Mouse (Mus musculus) myocyte (in vitro differentiated cells): Measurements from ENCODE around the gene Mcemp1. TPM values are rescaled to one million over a fixed set of nuclear protein-coding genes. Genes with fewer than 3 reads are reported as not detected.

Experiments
- H3K27me3 ChIP-seq: one replicate; pipeline ENCODE4 v1.6.1; 2011; ENCODE audit not compliant: control insufficient read depth, insufficient read depth, insufficient read length
- H3K36me3 ChIP-seq: one replicate; pipeline ENCODE4 v1.6.1; 2011; ENCODE audit not compliant: control insufficient read depth, insufficient read depth
- H3K4me2 ChIP-seq: one replicate; pipeline ENCODE4 v1.6.1; 2011; ENCODE audit warnings: low read depth, control low read depth
- H3K4me3 ChIP-seq: one replicate; pipeline ENCODE4 v1.5.1; 2011; ENCODE audit warnings: mild to moderate bottlenecking, control low read depth, moderate library complexity
- H3K79me2 ChIP-seq: one replicate; pipeline ENCODE4 v1.6.1; 2011; ENCODE audit not compliant: control insufficient read depth, insufficient read depth
- H3ac ChIP-seq: one replicate; pipeline ENCODE4 v1.6.1; 2011; ENCODE audit not compliant: control insufficient read depth, insufficient read length
- CEBPB ChIP-seq: IDR thresholded peaks from 2 replicates; pipeline ENCODE4 v1.6.1; 2011; ENCODE audit warnings: mild to moderate bottlenecking, moderate library complexity; ENCODE audit not compliant: poor library complexity, insufficient read depth, severe bottlenecking
- E2F4 ChIP-seq: IDR thresholded peaks from one replicate; pipeline ENCODE4 v1.6.1; 2011; ENCODE audit warnings: mild to moderate bottlenecking, control low read depth, moderate library complexity; ENCODE audit not compliant: insufficient read depth
- MAX ChIP-seq: IDR thresholded peaks from one replicate; pipeline ENCODE4 v1.6.1; 2011; ENCODE audit warnings: low read depth, mild to moderate bottlenecking, control low read depth
- MYOD1 ChIP-seq, 3 experiments: IDR thresholded peaks; one replicate each; pipeline ENCODE4 v1.6.1; 2011; ENCODE audit warnings: control low read depth in 2 of 3, low read depth in 2 of 3, mild to moderate bottlenecking in 2 of 3, moderate library complexity in 1 of 3; ENCODE audit not compliant: insufficient read length in 2 of 3, control insufficient read depth in 1 of 3
- MYOG ChIP-seq, 3 experiments: IDR thresholded peaks; one replicate each; pipeline ENCODE4 v1.6.1; 2011; ENCODE audit warnings: control low read depth in 2 of 3, low read depth in 2 of 3, mild to moderate bottlenecking in 2 of 3; ENCODE audit not compliant: insufficient read length in 2 of 3, control insufficient read depth in 1 of 3, insufficient read depth in 1 of 3
- POLR2A ChIP-seq: IDR thresholded peaks from one replicate; pipeline ENCODE4 v1.6.1; 2011; ENCODE audit warnings: low read depth, mild to moderate bottlenecking, control low read depth, moderate library complexity; ENCODE audit not compliant: insufficient read length
- POLR2AphosphoS2 ChIP-seq: IDR thresholded peaks from one replicate; pipeline ENCODE4 v1.6.1; 2011; ENCODE audit warnings: low read depth, control low read depth; ENCODE audit not compliant: insufficient read length
- REST ChIP-seq: IDR thresholded peaks from one replicate; pipeline ENCODE4 v1.6.1; 2011; ENCODE audit warnings: mild to moderate bottlenecking, control low read depth, moderate library complexity; ENCODE audit not compliant: insufficient read depth, insufficient read length
- SRF ChIP-seq: IDR thresholded peaks from one replicate; pipeline ENCODE4 v1.6.1; 2011; ENCODE audit warnings: low read depth; ENCODE audit not compliant: control insufficient read depth, insufficient read length
- TCF12 ChIP-seq: IDR thresholded peaks from one replicate; pipeline ENCODE4 v1.6.1; 2011; ENCODE audit warnings: mild to moderate bottlenecking, control low read depth; ENCODE audit not compliant: poor library complexity, insufficient read depth, severe bottlenecking
- TCF3 ChIP-seq: IDR thresholded peaks from one replicate; pipeline ENCODE4 v1.6.1; 2011; ENCODE audit warnings: low read depth, control low read depth; ENCODE audit not compliant: insufficient read length
- USF1 ChIP-seq: IDR thresholded peaks from one replicate; pipeline ENCODE4 v1.6.1; 2011; ENCODE audit warnings: low read depth, mild to moderate bottlenecking, control low read depth, moderate library complexity
- polyA plus RNA-seq: library from polyadenylated mRNA; unstranded; fragments of >200 nt; fragmentation: generic; extraction: Trizol; gene quantifications from one replicate; pipeline ENCODE4 v1.2.1, GENCODE M21; 2012; ENCODE audit warnings: missing spikeins

The Mcemp1 gene
- polyA plus RNA-seq, 1 experiment, result not detected

GRCm38 (mm10) chr8:3685422-3685821, 19.9 kb downstream of the Mcemp1 start:
- Histone ChIP-seq H3K27me3 (no peaks in the 10 kb centered on the region), H3K36me3 (peaks cover 5% of the 10 kb centered on the region), H3K4me2 (no peak overlapping the region), H3ac (no peak overlapping the region), H3K4me3 (no peak overlapping the region), H3K79me2 (no peaks in the 10 kb centered on the region)
- no peak for TF ChIP-seq POLR2A
- TF ChIP-seq TCF12, result no peak
- no peak for TF ChIP-seq POLR2AphosphoS2
- no peak for TF ChIP-seq E2F4
- no peak for TF ChIP-seq REST
- no peak for TF ChIP-seq USF1

GRCm38 (mm10) chr8:3687537-3687936, 22.0 kb downstream of the Mcemp1 start:
- Histone ChIP-seq H3K4me3 (no peak overlapping the region), H3K79me2 (no peaks in the 10 kb centered on the region), H3K4me2 (no peak overlapping the region), H3K36me3 (no peaks in the 10 kb centered on the region), H3K27me3 (no peaks in the 10 kb centered on the region), H3ac (no peak overlapping the region)
- no peak for TF ChIP-seq SRF
- no peak for TF ChIP-seq REST
- TF ChIP-seq MYOD1 (IDR thresholded peaks at IDR 0.05; ENCODE audit: control insufficient read depth in 1 of 3, insufficient read length in 2 of 3, low read depth in 2 of 3), result no peak
- no peak for TF ChIP-seq E2F4
- no peak for TF ChIP-seq MAX
- TF ChIP-seq POLR2A, result no peak
- TF ChIP-seq MYOG (IDR thresholded peaks at IDR 0.05; ENCODE audit: control insufficient read depth in 1 of 3, insufficient read depth in 1 of 3, insufficient read length in 2 of 3, low read depth in 2 of 3), result no peak
- TF ChIP-seq TCF3, result no peak
- TF ChIP-seq POLR2AphosphoS2, result no peak
- TF ChIP-seq TCF12, result no peak
- no peak for TF ChIP-seq USF1
- no peak for TF ChIP-seq CEBPB

- Histone ChIP-seq H3K27me3 (no peaks in the 10 kb centered on the region), H3ac (no peak overlapping the region), H3K36me3 (no peaks in the 10 kb centered on the region), H3K4me2 (no peak overlapping the region), H3K4me3 (no peak overlapping the region), H3K79me2 (no peaks in the 10 kb centered on the region)
- TF ChIP-seq SRF (no peak), TCF12 (no peak), MAX (no peak), CEBPB (no peak), MYOG (IDR thresholded peaks at IDR 0.05; ENCODE audit: control insufficient read depth in 1 of 3, insufficient read depth in 1 of 3, insufficient read length in 2 of 3, low read depth in 2 of 3) (no peak), POLR2A (no peak), MYOD1 (IDR thresholded peaks at IDR 0.05; ENCODE audit: control insufficient read depth in 1 of 3, insufficient read length in 2 of 3, low read depth in 2 of 3) (no peak), REST (no peak)
Measured at GRCm38 (mm10) chr8:3690774-3691173, 25.2 kb downstream of the Mcemp1 start.

- no peaks in the 10 kb centered on the region for H3K27me3 ChIP-seq
- no peaks in the 10 kb centered on the region for H3K79me2 ChIP-seq
- H3K4me3 ChIP-seq, result no peak within 1 kb of the TSS
- no peak within 1 kb of the TSS for H3ac ChIP-seq
- no peak for TF ChIP-seq E2F4
- no peak for TF ChIP-seq TCF12
- TF ChIP-seq REST, result no peak
- no peak for TF ChIP-seq POLR2AphosphoS2
- TF ChIP-seq TCF3, result no peak
- no peak for TF ChIP-seq CEBPB
- no peak for TF ChIP-seq MYOD1 (IDR thresholded peaks at IDR 0.05; ENCODE audit: control insufficient read depth in 1 of 3, insufficient read length in 2 of 3, low read depth in 2 of 3)
- TF ChIP-seq POLR2A, result no peak
- TF ChIP-seq SRF, result no peak
- TF ChIP-seq MAX, result no peak
- TF ChIP-seq MYOG (IDR thresholded peaks at IDR 0.05; ENCODE audit: control insufficient read depth in 1 of 3, insufficient read depth in 1 of 3, insufficient read length in 2 of 3, low read depth in 2 of 3), result no peak
- no peak for TF ChIP-seq USF1
- no peak within 1 kb of the TSS for H3K4me2 ChIP-seq
- H3K36me3 ChIP-seq, result no peaks in the 10 kb centered on the region
Measured at GRCm38 (mm10) chr8:3694121-3694520, 28.6 kb downstream of the Mcemp1 start, which contains the start of gene Fcer2a. Gene Fcer2a, minus strand, starts transcription at chr8:3694175.

DNA sequence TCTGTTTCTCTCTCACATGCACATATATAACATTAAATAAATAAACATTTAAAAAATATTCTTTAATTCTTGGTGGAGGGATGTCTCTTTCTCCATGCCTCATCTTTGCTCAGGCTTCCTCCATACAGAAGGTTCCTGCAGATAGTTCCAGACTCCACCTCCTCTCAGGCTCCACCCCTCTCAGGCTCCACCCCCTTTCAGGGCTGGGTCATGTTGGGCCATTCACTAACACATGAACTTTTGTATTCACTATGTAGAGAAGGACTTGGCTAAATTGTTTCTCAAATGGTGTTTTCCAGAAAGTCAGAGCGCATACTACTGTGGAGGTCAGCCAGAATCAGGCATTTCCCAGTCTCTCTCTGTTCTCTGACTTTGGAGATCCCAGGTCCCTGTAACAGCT, 35.9 kb downstream of the Mcemp1 start:
- Histone ChIP-seq H3K36me3 (no peaks in the 10 kb centered on the region), H3K4me3 (no peak overlapping the region), H3K4me2 (no peak overlapping the region), H3K79me2 (no peaks in the 10 kb centered on the region), H3ac (no peak overlapping the region), H3K27me3 (no peaks in the 10 kb centered on the region)
- TF ChIP-seq POLR2A (no peak), TCF3 (no peak), REST (no peak), MAX (no peak)
